Mouse (Mus musculus): Measurements from ENCODE around the gene Lrba.

GRCm38 (mm10) chr3:86196471-86196870, 28.0 kb upstream of the Lrba start:
- TF ChIP-seq CTCF (IDR thresholded peaks at IDR 0.05; ENCODE audit: extremely low read depth, insufficient read depth, low read length) (no peak), POLR2A (IDR thresholded peaks at IDR 0.05; ENCODE audit: extremely low read depth, insufficient read depth, low read length) (no peak)
